22 mouse cellular contexts compared by ENCODE assay signal in genomic region chr19:3424214-3424613, GRCm38 (mm10). TPM values are rescaled to one million over a fixed set of nuclear protein-coding genes. Genes with fewer than 3 reads are reported as not detected.
DNase-seq lines count a peak whose midpoint lies in the region; ATAC-seq and TF ChIP-seq lines count a peak whose summit lies in the region.
"Had no signal": no experiment of that assay in that cellular context is flagged by ENCODE, and none has a peak within 500 bp of the region (broad histone marks: within the 10 kb centered on the region; RNA-seq: fewer than 3 reads in every experiment).

No protein-coding gene starts in this region.

- no peak overlapping the region for H3K27ac ChIP-seq in midbrain, embryonic 12.5 days (replicated peaks)
- no peak overlapping the region for H3K27ac ChIP-seq in midbrain, embryonic 15.5 days
- peak overlapping the region; percentile 35; the same call in 1 of the 2 replicates for H3K27ac ChIP-seq in intestine, embryonic 16.5 days (ENCODE audit: low read length)
- H3K27ac ChIP-seq in stomach, embryonic 14.5 days (ENCODE audit: low read length), result no peak overlapping the region
- no peak overlapping the region for H3K27ac ChIP-seq in stomach, postnatal 0 days (replicated peaks)
- no peak overlapping the region for H3K27ac ChIP-seq in hindbrain, embryonic 13.5 days
- H3K27ac ChIP-seq: embryonic facial prominence, embryonic 10.5 days; embryonic facial prominence, embryonic 12.5 days; forebrain, embryonic 13.5 days; forebrain, embryonic 15.5 days had no signal

- TF ChIP-seq CTCF in stomach, postnatal 0 days (IDR thresholded peaks at IDR 0.05; ENCODE audit: low read depth), result no peak

- 0 out of 2 replicates have a peak, but pooled peaks cover 4% of the 10 kb centered on the region for H3K27me3 ChIP-seq in midbrain, embryonic 12.5 days
- no peaks in the 10 kb centered on the region for H3K27me3 ChIP-seq in midbrain, embryonic 15.5 days (replicated peaks)
- no peaks in the 10 kb centered on the region for H3K27me3 ChIP-seq in intestine, embryonic 16.5 days (replicated peaks; ENCODE audit: control insufficient read depth, insufficient read depth, low read length)
- H3K27me3 ChIP-seq in stomach, embryonic 14.5 days (ENCODE audit: control insufficient read depth, insufficient read depth, low read length), result no peaks in the 10 kb centered on the region
- no peaks in the 10 kb centered on the region for H3K27me3 ChIP-seq in stomach, postnatal 0 days (ENCODE audit: control insufficient read depth, insufficient read depth, low read length)
- H3K27me3 ChIP-seq in hindbrain, embryonic 13.5 days, result no peaks in the 10 kb centered on the region
- H3K27me3 ChIP-seq: embryonic facial prominence, embryonic 12.5 days; forebrain, embryonic 13.5 days; forebrain, embryonic 15.5 days had no signal

- H3K9me3 ChIP-seq in midbrain, embryonic 12.5 days, result no peaks in the 10 kb centered on the region
- no peaks in the 10 kb centered on the region for H3K9me3 ChIP-seq in midbrain, embryonic 15.5 days
- no peaks in the 10 kb centered on the region for H3K9me3 ChIP-seq in intestine, embryonic 16.5 days (ENCODE audit: control insufficient read depth, low read length)
- H3K9me3 ChIP-seq in stomach, embryonic 14.5 days (ENCODE audit: control insufficient read depth, low read depth, low read length), result no peaks in the 10 kb centered on the region
- H3K9me3 ChIP-seq in stomach, postnatal 0 days (ENCODE audit: control insufficient read depth, low read length), result no peaks in the 10 kb centered on the region
- no peaks in the 10 kb centered on the region for H3K9me3 ChIP-seq in hindbrain, embryonic 13.5 days
- H3K9me3 ChIP-seq: embryonic facial prominence, embryonic 10.5 days; embryonic facial prominence, embryonic 12.5 days; forebrain, embryonic 13.5 days; forebrain, embryonic 15.5 days had no signal

- DNase-seq in stomach, postnatal 0 days (ENCODE audit: low spot score), result peak; percentile 36
- no peak for DNase-seq in layer of hippocampus, postnatal 10 days (ENCODE audit: low spot score in 2 of 2)
- no peak for DNase-seq in thymus, postnatal 0 days (ENCODE audit: low spot score)
- DNase-seq: adrenal gland, adult 8-10 months; adrenal gland, postnatal 14 days; adrenal gland, postnatal 36 days; cerebellum, adult 11-12 months; cerebellum, adult 2 months; cerebellum, adult 9-10 months; cerebellum, postnatal 10 days; cerebellum, postnatal 25 days had no signal

- ATAC-seq in midbrain, embryonic 12.5 days (ENCODE audit: low FRiP score, low read depth), result no peak
- ATAC-seq in midbrain, embryonic 15.5 days (replicated peaks), result no peak
- ATAC-seq in intestine, embryonic 16.5 days, result peak; percentile 93
- ATAC-seq in stomach, embryonic 14.5 days (ENCODE audit: insufficient number of reproducible peaks, insufficient read depth, low FRiP score, low read depth), result peak; percentile 35; the same call in 1 of the 2 replicates
- ATAC-seq in stomach, postnatal 0 days (ENCODE audit: low FRiP score, low TSS enrichment), result peak; percentile 90
- ATAC-seq in hindbrain, embryonic 13.5 days (ENCODE audit: low FRiP score), result no peak
- ATAC-seq: forebrain, embryonic 13.5 days; forebrain, embryonic 15.5 days had no signal

- H3K36me3 ChIP-seq in midbrain, embryonic 12.5 days, result no peaks in the 10 kb centered on the region
- H3K36me3 ChIP-seq in midbrain, embryonic 15.5 days (replicated peaks), result no peaks in the 10 kb centered on the region
- H3K36me3 ChIP-seq in intestine, embryonic 16.5 days (ENCODE audit: control insufficient read depth, insufficient read depth, low read length), result no peaks in the 10 kb centered on the region
- no peaks in the 10 kb centered on the region for H3K36me3 ChIP-seq in stomach, embryonic 14.5 days (ENCODE audit: control insufficient read depth, insufficient read depth, low read length)
- no peaks in the 10 kb centered on the region for H3K36me3 ChIP-seq in stomach, postnatal 0 days (ENCODE audit: control insufficient read depth, insufficient read depth, low read length)
- H3K36me3 ChIP-seq in hindbrain, embryonic 13.5 days, result no peaks in the 10 kb centered on the region
- H3K36me3 ChIP-seq: embryonic facial prominence, embryonic 10.5 days; embryonic facial prominence, embryonic 12.5 days; forebrain, embryonic 15.5 days had no signal

- H3K4me3 ChIP-seq in midbrain, embryonic 12.5 days, result no peak overlapping the region
- no peak overlapping the region for H3K4me3 ChIP-seq in midbrain, embryonic 15.5 days
- no peak overlapping the region for H3K4me3 ChIP-seq in intestine, embryonic 16.5 days (ENCODE audit: low read length)
- no peak overlapping the region for H3K4me3 ChIP-seq in stomach, embryonic 14.5 days (ENCODE audit: low read depth, low read length)
- no peak overlapping the region for H3K4me3 ChIP-seq in stomach, postnatal 0 days (ENCODE audit: low read depth, low read length)
- no peak overlapping the region for H3K4me3 ChIP-seq in hindbrain, embryonic 13.5 days
- H3K4me3 ChIP-seq: embryonic facial prominence, embryonic 10.5 days; embryonic facial prominence, embryonic 12.5 days; forebrain, embryonic 13.5 days; forebrain, embryonic 15.5 days had no signal

- WGBS in midbrain, embryonic 12.5 days, result 83% methylated on average over 2 of the region's 2 CpGs
- 85% methylated on average over 2 of the region's 2 CpGs for WGBS in midbrain, embryonic 15.5 days
- WGBS in intestine, embryonic 16.5 days, result 55% methylated on average over 2 of the region's 2 CpGs
- WGBS in stomach, embryonic 14.5 days, result 79% methylated on average over 2 of the region's 2 CpGs
- WGBS in stomach, postnatal 0 days, result 53% methylated on average over 2 of the region's 2 CpGs
- 83% methylated on average over 2 of the region's 2 CpGs for WGBS in hindbrain, embryonic 13.5 days

- 0 out of 2 replicates have a peak, but pooled peaks cover under 1% of the 10 kb centered on the region for H3K4me1 ChIP-seq in midbrain, embryonic 12.5 days
- H3K4me1 ChIP-seq in midbrain, embryonic 15.5 days, result peaks cover 3% of the 10 kb centered on the region; the same call in 1 of the 2 replicates
- H3K4me1 ChIP-seq in intestine, embryonic 16.5 days (ENCODE audit: control insufficient read depth, insufficient read depth, low read length), result peaks cover 7% of the 10 kb centered on the region; the same call in 1 of the 2 replicates
- H3K4me1 ChIP-seq in stomach, embryonic 14.5 days (ENCODE audit: control insufficient read depth, insufficient read depth, low read length), result no peaks in the 10 kb centered on the region
- no peaks in the 10 kb centered on the region for H3K4me1 ChIP-seq in stomach, postnatal 0 days (replicated peaks; ENCODE audit: control insufficient read depth, insufficient read depth)
- H3K4me1 ChIP-seq in hindbrain, embryonic 13.5 days (replicated peaks), result peaks cover 11% of the 10 kb centered on the region
- H3K4me1 ChIP-seq: embryonic facial prominence, embryonic 12.5 days had no signal

- 0 out of 2 replicates have a peak overlapping the region, but pooled peaks have one; percentile 11 for H3K9ac ChIP-seq in midbrain, embryonic 12.5 days (replicated peaks)
- no peak overlapping the region for H3K9ac ChIP-seq in midbrain, embryonic 15.5 days
- H3K9ac ChIP-seq in intestine, embryonic 16.5 days (ENCODE audit: low read depth, low read length), result no peak overlapping the region
- no peak overlapping the region for H3K9ac ChIP-seq in stomach, embryonic 14.5 days (replicated peaks; ENCODE audit: low read depth, low read length)
- no peak overlapping the region for H3K9ac ChIP-seq in stomach, postnatal 0 days (ENCODE audit: low read length)
- H3K9ac ChIP-seq in hindbrain, embryonic 13.5 days, result no peak overlapping the region
- H3K9ac ChIP-seq: embryonic facial prominence, embryonic 12.5 days; forebrain, embryonic 13.5 days; forebrain, embryonic 15.5 days had no signal

- TF ChIP-seq EP300 in stomach, postnatal 0 days (optimal IDR thresholded peaks at IDR 0.05), result no peak

- no peak overlapping the region for H3K4me2 ChIP-seq in midbrain, embryonic 12.5 days (replicated peaks)
- H3K4me2 ChIP-seq in midbrain, embryonic 15.5 days, result no peak overlapping the region
- H3K4me2 ChIP-seq in intestine, embryonic 16.5 days (ENCODE audit: low read depth, low read length), result no peak overlapping the region
- no peak overlapping the region for H3K4me2 ChIP-seq in stomach, embryonic 14.5 days (replicated peaks; ENCODE audit: low read depth, low read length)
- no peak overlapping the region for H3K4me2 ChIP-seq in stomach, postnatal 0 days (replicated peaks; ENCODE audit: low read depth)
- no peak overlapping the region for H3K4me2 ChIP-seq in hindbrain, embryonic 13.5 days
- H3K4me2 ChIP-seq: embryonic facial prominence, embryonic 12.5 days; forebrain, embryonic 13.5 days; forebrain, embryonic 15.5 days had no signal

RNA-seq across cellular contexts. Expression of gene Gal, which starts 9.9 kb away (rescaled TPM):
- 1.4 and 1.6 TPM in 2 replicates for polyA plus RNA-seq in midbrain, embryonic 12.5 days (2016; fragmentation: Nextera tagmentation; extraction: Ambion mirVana)
- polyA plus RNA-seq in midbrain, embryonic 15.5 days (2015; fragmentation: Nextera tagmentation; extraction: Ambion mirVana), result 9.8 and 12.5 TPM in 2 replicates
- 16.7 and 17.7 TPM in 2 replicates for polyA plus RNA-seq in intestine, embryonic 16.5 days (2015; fragmentation: Nextera tagmentation; extraction: Ambion mirVana)
- 12.2 and 13.2 TPM in 2 replicates for polyA plus RNA-seq in stomach, embryonic 14.5 days (2014; fragmentation: Nextera tagmentation; extraction: Ambion mirVana)
- 10.2 and 11.8 TPM in 2 replicates for polyA plus RNA-seq in stomach, postnatal 0 days (2015; fragmentation: Nextera tagmentation; extraction: Ambion mirVana)
- 1 to 10 TPM; 4.5 to 5.5 TPM for total RNA-seq in layer of hippocampus, postnatal 10 days (2021)
- polyA plus RNA-seq in hindbrain, embryonic 13.5 days (2015; fragmentation: Nextera tagmentation; extraction: Ambion mirVana), result 23.3 and 33.2 TPM in 2 replicates
- 7.2 and 7.4 TPM in 2 replicates for polyA plus RNA-seq in thymus, postnatal 0 days (2015; fragmentation: Nextera tagmentation; extraction: Ambion mirVana)
- total RNA-seq: MEL had no signal
- polyA plus RNA-seq: C2C12 had no signal

RNA-seq across cellular contexts. Expression of gene Tesmin, which starts 35.6 kb away (rescaled TPM):
- 0.18 and 0.26 TPM in 2 replicates for polyA plus RNA-seq in midbrain, embryonic 12.5 days (2016; fragmentation: Nextera tagmentation; extraction: Ambion mirVana)
- 0.43 and 0.52 TPM in 2 replicates for polyA plus RNA-seq in midbrain, embryonic 15.5 days (2015; fragmentation: Nextera tagmentation; extraction: Ambion mirVana)
- polyA plus RNA-seq in intestine, embryonic 16.5 days (2015; fragmentation: Nextera tagmentation; extraction: Ambion mirVana), result 0.16 and 0.43 TPM in 2 replicates
- 0.10 and 0.24 TPM in 2 replicates for polyA plus RNA-seq in stomach, embryonic 14.5 days (2014; fragmentation: Nextera tagmentation; extraction: Ambion mirVana)
- 0.34 and 0.48 TPM in 2 replicates for polyA plus RNA-seq in stomach, postnatal 0 days (2015; fragmentation: Nextera tagmentation; extraction: Ambion mirVana)
- under 1 TPM; 0.41 to 0.69 TPM for total RNA-seq in layer of hippocampus, postnatal 10 days (2021)
- polyA plus RNA-seq in hindbrain, embryonic 13.5 days (2015; fragmentation: Nextera tagmentation; extraction: Ambion mirVana), result 0.28 and 0.42 TPM in 2 replicates
- polyA plus RNA-seq in thymus, postnatal 0 days (2015; fragmentation: Nextera tagmentation; extraction: Ambion mirVana), result 1.5 and 1.6 TPM in 2 replicates

Comparison
In these comparisons a context has a peak if more than half of its experiments do, and no peak if none do; other contexts are left out.
1. ATAC-seq: peak in intestine, embryonic 16.5 days (single experiment), stomach, embryonic 14.5 days (single experiment) and stomach, postnatal 0 days (single experiment); none in midbrain, embryonic 12.5 days (single experiment), midbrain, embryonic 15.5 days (single experiment) and hindbrain, embryonic 13.5 days (single experiment).